Mouse (Mus musculus): ENCODE measurements at regions not wholly inside any gene's neighbourhood (a gene's known extent, or its start where the extent isn't known, plus 50 kb on each side); places are given as distances from the start of the nearest gene placed in this dataset.

DNA sequence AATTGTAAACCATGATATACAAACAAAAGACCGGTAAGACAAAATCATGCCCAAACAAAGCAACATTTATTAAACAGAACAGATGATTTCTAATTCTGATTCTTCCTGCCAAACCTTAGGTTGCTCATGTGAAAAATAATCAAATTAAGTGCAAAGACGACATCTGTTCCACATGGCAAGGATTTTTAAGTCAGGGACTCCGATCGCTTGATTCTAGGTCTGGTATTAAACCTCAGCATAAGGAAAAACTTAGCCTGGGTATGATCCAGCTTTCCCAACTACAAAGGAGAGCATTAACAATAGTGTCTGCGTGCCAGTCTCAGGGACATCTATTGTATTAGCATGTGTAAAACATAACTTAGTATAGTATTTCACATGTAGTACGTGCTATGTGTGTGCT lies 181.8 kb upstream of the Rnpc3 start:
- no peak for DNase-seq

DNA sequence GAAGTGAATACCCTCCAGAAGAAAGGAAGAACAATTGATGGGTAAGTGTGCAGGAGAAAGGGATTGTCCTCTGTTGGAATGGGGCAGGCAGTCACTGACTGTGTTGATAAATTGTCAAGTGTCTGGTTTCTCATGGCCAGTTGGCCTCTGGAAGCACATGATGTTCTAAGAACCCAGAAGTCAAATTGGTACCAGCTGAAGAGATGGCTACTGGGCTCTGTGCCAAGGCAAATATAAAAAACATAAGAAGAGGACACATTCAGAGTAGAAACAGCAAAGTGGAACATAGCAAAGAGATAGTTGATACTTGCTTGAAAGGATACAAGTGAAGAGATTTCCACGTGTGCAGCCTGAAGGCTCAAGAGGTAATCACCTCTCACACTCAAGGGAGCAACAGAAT lies 170.9 kb upstream of the Col11a1 start:
- DNase-seq, result no peak
- intact Hi-C loops (cut with DNase I), result no loop called here

More for the DNA sequence above, 181.8 kb upstream of the Rnpc3 start:
- intact Hi-C loops (cut with DNase I), result no loop called here

DNA sequence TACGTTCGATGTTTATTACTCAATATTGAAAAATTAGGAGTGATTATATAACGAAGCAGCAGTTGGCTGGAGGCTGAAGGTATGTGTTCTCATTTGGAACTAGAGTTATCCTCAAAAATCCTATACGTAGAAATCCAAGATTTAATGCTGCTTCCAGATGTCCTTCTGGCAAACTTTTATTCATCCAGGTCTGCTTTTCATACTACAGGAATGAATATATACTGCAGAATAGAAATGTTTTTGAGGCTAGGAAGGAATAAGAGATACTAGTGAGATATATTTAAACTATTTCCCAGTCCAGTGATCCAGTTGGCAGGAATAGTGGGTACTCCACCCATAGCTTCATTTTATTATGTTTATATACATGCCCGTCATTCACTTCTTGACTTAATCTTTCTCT lies 170.3 kb upstream of the Col11a1 start:
- no peak for DNase-seq
- intact Hi-C loops (cut with DNase I), result no loop called here

DNA sequence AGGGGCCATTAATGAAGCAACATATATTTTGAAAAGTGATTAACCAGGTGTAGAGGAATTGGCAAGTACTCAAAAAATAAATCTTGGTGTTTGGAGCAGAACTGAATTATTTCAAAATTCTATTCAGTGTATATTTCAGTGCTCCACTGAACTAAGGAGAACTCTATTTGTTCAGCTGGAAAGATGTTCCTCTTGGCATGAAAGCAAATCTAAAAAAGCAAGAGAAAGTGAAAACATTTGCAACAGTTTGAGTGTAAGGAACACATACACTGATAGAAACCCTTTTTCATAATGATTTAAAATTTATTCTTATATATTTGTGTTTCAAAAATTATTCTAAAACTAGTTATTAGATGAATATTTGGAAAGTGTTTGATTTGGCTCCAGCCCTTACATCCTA lies 169.9 kb upstream of the Col11a1 start:
- DNase-seq, result no peak
- intact Hi-C loops (cut with DNase I), result no loop called here

DNA sequence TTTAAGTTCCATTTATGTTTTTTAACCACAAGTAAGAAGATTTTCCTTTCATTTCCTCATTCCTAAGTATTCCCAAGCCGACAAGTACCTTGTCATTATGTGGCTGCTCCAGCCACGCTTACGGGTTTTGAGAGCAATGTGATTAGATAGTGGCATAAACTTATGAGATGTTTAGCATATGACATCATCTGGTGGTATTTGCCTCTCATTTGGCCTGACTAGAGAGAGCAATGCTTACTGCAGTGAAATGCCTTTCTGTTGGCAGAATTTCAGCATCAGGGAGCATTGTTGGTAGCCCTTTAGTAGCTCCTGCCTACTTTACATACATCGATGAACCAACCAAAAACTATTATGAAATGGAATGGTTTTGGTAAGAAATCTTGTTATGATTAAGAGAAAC lies 157.1 kb upstream of the Col11a1 start:
- intact Hi-C loops (cut with DNase I), result no loop called here
- no peak for DNase-seq

DNA sequence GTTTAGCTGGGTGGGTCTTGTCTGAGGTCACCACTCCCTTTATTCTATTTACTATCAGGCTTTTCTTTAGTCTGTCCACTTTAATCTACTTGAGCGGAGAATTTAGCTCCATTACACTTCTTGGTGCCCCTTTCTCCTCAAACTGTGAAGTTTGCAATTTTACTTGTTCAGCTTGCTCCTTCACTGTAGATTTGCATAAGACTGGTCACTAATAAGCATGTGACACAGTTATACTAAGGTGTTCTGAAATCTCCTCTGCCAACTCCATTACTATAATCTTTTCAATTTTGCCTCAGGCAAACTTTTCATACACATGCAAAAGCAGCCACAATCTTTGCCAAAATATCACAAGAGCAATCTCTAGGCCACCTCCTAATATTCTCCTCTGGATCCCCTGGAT lies 125.2 kb upstream of the Col11a1 start:
- intact Hi-C loops (cut with DNase I), result no loop called here

DNA sequence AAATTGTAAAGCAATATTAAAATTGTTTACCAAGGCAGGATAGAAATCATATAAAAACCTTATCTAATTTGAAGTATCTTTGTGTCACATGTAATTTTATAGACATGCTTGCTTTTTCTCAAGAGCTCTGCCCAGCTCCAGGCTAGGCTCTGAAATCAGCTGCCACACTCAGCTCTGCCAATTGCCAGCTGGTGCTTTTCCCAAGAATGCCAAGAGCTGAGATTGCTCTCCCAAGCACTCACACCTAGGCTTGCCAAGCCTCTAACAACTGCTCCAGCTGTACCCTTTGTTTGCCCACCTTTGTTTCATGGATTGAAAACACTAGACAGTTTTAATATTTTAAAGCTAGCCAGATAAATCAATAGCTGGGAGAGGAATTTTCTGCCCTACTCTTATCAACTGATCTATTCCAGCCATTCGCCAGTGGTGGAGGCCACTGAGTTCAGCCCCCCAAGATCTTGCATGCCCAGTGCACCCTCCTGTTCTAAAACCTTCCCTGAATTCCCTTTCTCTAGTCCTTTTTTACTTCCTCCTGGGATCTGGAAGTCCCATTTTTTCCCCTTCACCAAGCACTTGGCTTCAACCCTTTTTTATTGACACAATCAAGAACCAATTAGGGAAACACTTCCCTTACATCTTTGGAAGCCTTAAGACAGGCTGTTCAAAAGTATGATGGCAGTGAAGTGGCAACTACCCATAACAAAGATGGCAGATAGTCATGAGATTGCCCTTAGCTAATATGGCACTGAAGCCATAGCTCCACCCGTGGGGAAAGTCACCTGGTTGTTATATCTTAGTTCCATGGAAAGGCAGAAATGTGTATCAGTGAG lies 110.8 kb upstream of the Col11a1 start:
- peak in 1 of 2 experiments; percentile 7 for DNase-seq
- intact Hi-C loops (cut with DNase I), result no loop called here

More for the DNA sequence above, 125.2 kb upstream of the Col11a1 start:
- DNase-seq, result no peak

DNA sequence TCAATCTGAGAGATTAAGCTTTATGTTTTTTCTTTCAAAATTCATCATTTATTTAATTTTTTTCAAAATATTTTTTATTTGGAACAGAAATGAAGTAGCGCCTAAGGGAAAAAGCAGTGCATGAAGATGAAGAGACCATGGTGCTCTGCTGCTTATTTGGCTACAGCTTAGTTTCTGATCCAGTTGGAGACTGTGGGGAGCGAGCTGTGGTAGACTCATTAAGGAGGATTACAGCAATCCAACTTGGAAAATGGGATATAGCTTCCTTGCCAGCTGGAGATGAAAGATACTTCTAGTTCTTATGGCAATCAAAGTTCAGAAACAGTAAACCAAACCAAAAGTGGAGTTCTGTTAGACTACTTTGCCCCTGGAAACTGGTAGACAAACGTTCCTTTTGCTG lies 98.8 kb upstream of the Col11a1 start:
- DNase-seq, result no peak
- intact Hi-C loops (cut with DNase I), result no loop called here

DNA sequence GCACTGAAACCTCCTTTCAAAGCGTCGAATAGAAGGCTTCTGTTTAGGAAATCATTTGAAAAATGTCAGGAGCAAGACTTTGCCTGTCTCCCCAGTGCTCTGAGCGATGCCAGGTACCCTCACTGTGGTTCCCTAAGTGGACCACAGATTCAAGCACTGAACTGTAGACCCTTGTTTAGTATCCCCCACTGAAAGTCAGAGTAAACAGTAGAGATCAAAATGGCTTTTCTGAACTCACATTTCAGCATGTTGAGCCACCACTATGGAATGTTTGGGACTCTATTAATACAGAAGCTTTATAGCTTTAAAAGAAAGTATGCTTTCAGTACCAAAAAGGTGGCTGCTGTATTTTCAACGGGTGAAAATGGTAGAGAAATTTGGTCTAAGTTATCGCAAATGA lies 79.8 kb upstream of the Col11a1 start:
- intact Hi-C loops (cut with DNase I), result no loop called here
- DNase-seq, result no peak

DNA sequence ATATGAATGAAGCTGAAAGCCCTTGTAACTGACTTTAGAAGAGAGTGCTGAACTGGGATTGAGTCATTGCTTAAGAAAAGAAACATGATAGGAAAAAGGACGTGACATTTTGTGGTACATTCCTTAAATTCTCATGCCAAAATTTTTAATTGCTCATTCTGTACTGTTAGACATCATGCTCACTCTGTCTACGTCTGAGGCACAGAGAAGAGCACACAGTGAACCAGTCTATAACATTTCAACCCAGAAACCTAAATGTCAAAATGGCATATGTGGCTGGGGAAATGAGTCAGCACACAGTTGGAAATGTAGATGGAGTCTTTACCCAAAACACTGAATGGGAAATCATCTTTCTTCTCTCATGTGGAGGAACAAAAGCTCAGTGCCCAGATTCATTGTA lies 77.9 kb upstream of the Col11a1 start:
- DNase-seq, result no peak
- intact Hi-C loops (cut with DNase I), result no loop called here

DNA sequence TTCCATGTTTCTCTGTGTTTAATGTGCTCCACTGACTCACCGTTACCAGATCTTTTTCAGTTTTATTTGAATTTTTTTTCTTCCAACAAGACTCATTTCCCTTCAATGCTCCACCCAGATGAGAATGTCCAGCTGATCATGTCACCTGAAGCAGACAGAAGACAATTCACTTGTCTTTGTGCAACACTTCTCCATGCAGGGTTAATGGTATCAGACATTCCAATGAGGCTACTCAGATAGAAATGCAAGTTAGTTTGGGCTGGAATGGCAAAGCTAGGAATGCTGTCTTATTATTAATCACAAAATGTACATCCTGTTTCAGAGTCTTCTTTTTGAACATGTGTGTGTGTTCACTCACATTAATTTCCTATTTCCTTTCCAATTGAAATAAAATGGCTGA lies 77.2 kb upstream of the Col11a1 start:
- DNase-seq, result no peak
- intact Hi-C loops (cut with DNase I), result no loop called here

DNA sequence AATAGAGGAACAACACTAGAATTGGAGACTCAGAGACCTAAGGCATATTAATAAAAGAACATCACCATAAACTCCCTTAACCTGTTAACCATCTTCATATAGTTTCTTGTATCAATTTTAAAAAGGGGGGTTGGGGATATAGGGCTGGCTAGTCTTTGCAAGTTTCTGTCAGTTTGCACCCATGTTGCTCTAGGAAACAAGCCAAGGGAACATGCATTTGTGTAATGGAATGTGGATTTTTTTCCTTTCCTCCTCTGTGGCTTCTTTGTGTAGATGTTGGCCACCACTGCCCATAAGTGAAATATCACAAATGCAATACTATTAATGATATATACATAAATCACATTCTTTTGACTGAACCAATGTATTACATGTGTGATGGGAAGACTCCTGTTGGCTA lies 75.9 kb upstream of the Col11a1 start:
- no peak for DNase-seq
- intact Hi-C loops (cut with DNase I), result no loop called here

DNA sequence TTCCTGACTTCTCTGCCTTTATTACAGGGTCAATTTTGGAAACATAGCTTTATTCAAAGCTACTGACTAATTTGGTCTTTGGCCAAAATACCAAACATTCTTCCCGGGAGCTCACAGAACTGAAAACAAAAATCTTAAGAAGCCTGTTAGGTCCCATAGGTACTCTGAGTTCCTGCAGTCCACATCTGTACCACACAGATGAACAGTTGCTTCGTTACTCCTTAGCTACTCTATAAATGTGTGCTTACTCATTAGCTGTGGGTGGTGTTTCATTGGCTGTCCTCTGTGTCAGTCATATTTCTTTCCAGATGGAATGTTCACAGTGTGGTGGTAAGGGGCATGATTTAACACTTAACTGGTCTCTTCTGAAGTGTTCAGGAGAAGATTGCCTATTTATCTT lies 70.3 kb upstream of the Col11a1 start:
- DNase-seq, result no peak
- intact Hi-C loops (cut with DNase I), result no loop called here
